Mouse (Mus musculus): ENCODE data around the gene Khdc1c. TPM values are rescaled to one million over a fixed set of nuclear protein-coding genes. Genes with fewer than 3 reads are reported as not detected.

Gene Khdc1c
- total and polyA plus RNA-seq, 3 experiments: not detected

Other genes starting within 250 kb of the Khdc1c start
- gene Tmem14a, start 149.8 kb upstream of the Khdc1c start, total RNA-seq (2021): 1 to 10 TPM; 4.1 to 5.9 TPM
- 3.1 and 3.8 TPM in 2 replicates for gene Tmem14a, start 149.8 kb upstream of the Khdc1c start, polyA plus RNA-seq (2012; rRNA removed)
- 100 to 1,000 TPM in 1 of 2 experiments, 10 to 100 TPM in 1; 15.0 to 138 TPM for gene Gsta3, start 127.7 kb upstream of the Khdc1c start, total RNA-seq (2021)
- gene Gsta3, start 127.7 kb upstream of the Khdc1c start, polyA plus RNA-seq (2012; rRNA removed): 3.9 and 4.1 TPM in 2 replicates
- not detected for gene Khdc1a, start 18.7 kb upstream of the Khdc1c start, total RNA-seq (2021)
- not detected in 2 replicates for gene Khdc1a, start 18.7 kb upstream of the Khdc1c start, polyA plus RNA-seq (2012; rRNA removed)
- not detected for gene Khdc1b, start 15.2 kb downstream of the Khdc1c start, total RNA-seq (2021)
- not detected in 2 replicates for gene Khdc1b, start 15.2 kb downstream of the Khdc1c start, polyA plus RNA-seq (2012; rRNA removed)

Measured in adrenal gland, adult 2 months (tissue).